Mouse (Mus musculus): Measurements from ENCODE around the gene Cebpa. TPM values are rescaled to one million over a fixed set of nuclear protein-coding genes. Genes with fewer than 3 reads are reported as not detected.

Cebpa gene
- polyA plus RNA-seq, 1 experiment from 2014 or later: 0.64 TPM

DNA sequence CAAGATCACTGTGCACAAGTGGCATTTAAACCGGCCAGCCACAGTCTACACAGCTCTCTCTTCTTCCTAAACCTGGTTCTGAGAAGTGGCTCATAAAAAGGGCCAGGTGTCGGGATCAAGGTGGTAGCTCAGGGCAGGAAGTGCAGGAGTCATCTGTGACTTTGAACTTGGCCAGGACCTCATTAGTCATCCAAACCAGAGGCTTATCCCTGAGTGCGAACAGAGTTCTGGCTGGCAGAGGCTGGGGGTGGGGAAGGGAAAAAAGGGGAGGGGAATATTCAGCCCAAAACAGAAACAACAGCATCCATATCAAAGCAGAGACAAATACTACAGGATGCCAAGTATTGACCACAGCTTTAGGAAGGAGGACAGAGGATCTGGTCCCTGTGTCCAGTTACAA lies 11.5 kb upstream of the Cebpa start:
- Histone ChIP-seq H3K9ac (replicated peaks) (no peak overlapping the region), H3K4me2 (replicated peaks) (no peak overlapping the region), H3K4me3 (no peak overlapping the region), H3K9me3 (no peaks in the 10 kb centered on the region), H3K27me3 (no peaks in the 10 kb centered on the region), H3K36me3 (no peaks in the 10 kb centered on the region), H3K27ac (replicated peaks) (no peak overlapping the region), H3K4me1 (no peaks in the 10 kb centered on the region)
- no peak for ATAC-seq (replicated peaks)
- WGBS: 25% methylated on average over 3 of the region's 3 CpGs

DNA sequence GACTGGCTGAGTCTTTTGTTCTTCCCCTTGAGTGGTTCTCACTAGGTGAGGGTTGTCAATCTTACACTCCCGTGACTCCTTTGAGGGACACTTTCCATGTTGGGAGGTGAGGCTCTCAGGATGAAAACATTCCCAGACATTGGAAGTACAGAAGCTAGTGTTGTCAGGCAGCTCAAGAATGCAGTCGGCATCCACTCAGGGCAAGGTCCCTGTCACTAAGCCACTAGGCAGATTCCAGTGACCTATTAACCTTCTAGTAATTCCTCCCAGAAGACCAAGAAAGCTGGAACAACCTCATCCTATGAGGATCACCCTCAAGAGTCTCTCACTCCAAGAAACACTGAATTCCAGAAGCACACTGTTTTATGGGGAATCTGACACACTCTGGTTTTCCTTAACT lies 11.0 kb upstream of the Cebpa start:
- no peaks in the 10 kb centered on the region for H3K9me3 ChIP-seq
- no peak overlapping the region for H3K27ac ChIP-seq (replicated peaks)
- no peak overlapping the region for H3K9ac ChIP-seq (replicated peaks)
- 27% methylated on average over 2 of the region's 2 CpGs for WGBS
- H3K4me2 ChIP-seq (replicated peaks): no peak overlapping the region
- H3K4me1 ChIP-seq: no peaks in the 10 kb centered on the region
- no peak for ATAC-seq (replicated peaks)
- no peak overlapping the region for H3K4me3 ChIP-seq
- H3K27me3 ChIP-seq: no peaks in the 10 kb centered on the region
- H3K36me3 ChIP-seq: no peaks in the 10 kb centered on the region

DNA sequence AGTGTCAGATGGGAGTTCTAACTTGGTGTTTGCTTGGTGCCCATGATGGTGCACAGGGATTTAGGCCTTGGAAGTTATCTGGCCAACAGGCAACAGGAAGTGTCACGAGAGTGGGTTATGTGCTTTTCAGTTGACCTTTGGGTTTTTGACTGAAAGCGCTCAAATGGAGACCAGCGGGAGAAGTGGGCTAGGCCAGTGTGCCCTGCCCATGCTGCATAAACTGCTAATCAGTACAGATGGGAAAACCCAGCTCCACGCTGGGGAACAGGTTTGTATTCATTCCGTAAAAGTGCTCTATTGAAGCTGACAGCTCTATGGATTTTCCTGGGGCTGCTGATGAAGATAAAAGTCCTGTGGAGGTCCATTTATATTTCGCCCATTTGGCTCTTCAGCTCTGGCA lies 10.4 kb upstream of the Cebpa start:
- ATAC-seq (replicated peaks): no peak
- no peak overlapping the region for H3K27ac ChIP-seq (replicated peaks)
- no peak overlapping the region for H3K4me3 ChIP-seq
- H3K4me1 ChIP-seq: no peaks in the 10 kb centered on the region
- H3K9ac ChIP-seq (replicated peaks): no peak overlapping the region
- H3K36me3 ChIP-seq: no peaks in the 10 kb centered on the region
- H3K27me3 ChIP-seq: no peaks in the 10 kb centered on the region
- WGBS: 73% methylated on average over 6 of the region's 6 CpGs
- no peak overlapping the region for H3K4me2 ChIP-seq (replicated peaks)
- H3K9me3 ChIP-seq: no peaks in the 10 kb centered on the region

DNA sequence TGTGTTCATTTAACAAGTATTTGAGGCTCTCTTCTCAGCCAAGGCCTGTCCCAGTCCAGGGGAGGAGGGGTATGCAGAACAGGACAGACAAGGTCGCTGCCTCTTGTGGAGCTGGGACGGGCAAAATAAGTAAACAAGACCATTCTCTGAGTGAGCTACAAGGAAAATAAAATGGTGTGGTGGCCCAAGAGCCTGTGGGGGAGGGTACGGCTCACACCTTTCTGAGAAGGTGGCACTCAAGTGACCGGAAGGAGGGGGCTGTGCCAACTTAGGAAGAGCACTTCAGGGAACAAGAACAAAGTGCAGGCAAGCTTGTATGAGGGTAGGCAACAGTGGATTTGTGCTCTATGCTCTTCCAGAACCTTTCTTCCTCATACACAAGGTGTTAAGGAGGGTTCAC lies 6.0 kb upstream of the Cebpa start:
- no peak for ATAC-seq (replicated peaks)
- Histone ChIP-seq H3K9ac (replicated peaks) (no peak overlapping the region), H3K4me1 (peaks cover 7% of the 10 kb centered on the region), H3K36me3 (no peaks in the 10 kb centered on the region), H3K27me3 (peaks cover 25% of the 10 kb centered on the region), H3K9me3 (no peaks in the 10 kb centered on the region), H3K27ac (replicated peaks) (no peak overlapping the region), H3K4me3 (no peak overlapping the region), H3K4me2 (replicated peaks) (no peak overlapping the region)
- WGBS: 61% methylated on average over 4 of the region's 4 CpGs

DNA sequence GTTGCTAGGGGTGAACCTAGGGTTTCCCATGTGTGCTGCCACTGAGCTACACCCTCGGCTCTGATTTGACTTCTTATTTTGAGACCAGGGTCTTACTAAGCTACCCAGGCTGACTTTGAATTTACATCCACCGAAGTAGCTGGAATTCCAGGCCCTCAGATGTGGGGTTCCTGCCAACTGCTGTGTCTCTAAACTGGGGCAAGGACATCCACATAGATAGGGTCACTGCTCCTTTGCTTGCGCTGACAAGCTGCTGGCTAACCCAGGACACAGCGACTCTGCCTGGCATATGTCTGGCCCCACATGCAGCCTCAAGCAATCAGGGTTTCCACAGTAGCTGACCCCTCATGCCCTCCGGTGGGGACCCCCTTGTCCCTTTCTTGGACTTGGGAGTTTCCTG lies 5.4 kb upstream of the Cebpa start:
- 75% methylated on average over 5 of the region's 5 CpGs for WGBS
- no peak for ATAC-seq (replicated peaks)
- Histone ChIP-seq H3K4me1 (peaks cover 13% of the 10 kb centered on the region), H3K9ac (replicated peaks) (no peak overlapping the region), H3K9me3 (no peaks in the 10 kb centered on the region), H3K4me3 (no peak overlapping the region), H3K27ac (replicated peaks) (no peak overlapping the region), H3K36me3 (no peaks in the 10 kb centered on the region), H3K4me2 (replicated peaks) (no peak overlapping the region), H3K27me3 (peaks cover 26% of the 10 kb centered on the region)

DNA sequence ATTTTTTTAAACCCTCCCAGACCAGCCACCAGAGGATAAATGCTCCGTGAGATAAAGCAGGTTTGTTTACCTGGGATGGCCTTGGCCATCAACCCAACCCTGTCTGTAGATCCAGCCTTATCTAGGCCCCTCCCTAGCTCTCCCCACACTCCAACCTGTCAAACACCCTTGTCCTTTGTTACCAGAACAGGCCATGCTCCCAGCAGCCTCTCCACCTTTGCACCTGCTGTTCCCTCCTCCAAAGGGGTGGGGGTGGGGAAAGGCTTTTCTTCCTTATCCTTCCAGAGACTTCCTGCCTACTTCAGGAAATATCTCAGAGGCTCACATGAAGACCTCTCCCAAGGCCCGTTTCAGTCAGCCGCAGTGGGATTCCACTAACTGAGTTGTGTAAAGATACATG lies 2.6 kb upstream of the Cebpa start:
- H3K9ac ChIP-seq (replicated peaks): no peak overlapping the region
- H3K27me3 ChIP-seq: peaks cover 51% of the 10 kb centered on the region
- no peaks in the 10 kb centered on the region for H3K9me3 ChIP-seq
- H3K27ac ChIP-seq (replicated peaks): no peak overlapping the region
- no peak overlapping the region for H3K4me3 ChIP-seq
- peaks cover 31% of the 10 kb centered on the region for H3K4me1 ChIP-seq
- H3K36me3 ChIP-seq: no peaks in the 10 kb centered on the region
- no peak overlapping the region for H3K4me2 ChIP-seq (replicated peaks)
- WGBS: 60% methylated on average over 3 of the region's 3 CpGs
- ATAC-seq (replicated peaks): no peak

DNA sequence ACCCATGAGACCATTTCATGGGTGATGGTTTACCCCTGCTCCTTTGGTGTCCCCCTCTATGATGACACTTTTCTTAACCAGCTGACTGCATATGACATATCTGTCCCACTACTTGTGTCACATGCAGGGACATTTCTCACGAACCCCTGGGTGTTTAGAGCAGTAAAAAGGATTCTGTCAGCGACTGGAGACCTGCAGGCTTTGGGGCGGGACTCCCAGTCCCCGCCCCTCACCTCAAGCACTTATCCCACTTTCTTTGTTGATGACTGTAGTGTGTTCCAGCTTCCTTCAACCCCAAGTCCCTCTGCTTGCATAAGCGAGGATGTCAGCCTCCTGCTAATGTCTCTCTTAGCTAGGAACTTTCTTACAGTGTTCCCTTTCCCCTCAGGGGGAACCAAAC lies 2.0 kb upstream of the Cebpa start:
- WGBS: 45% methylated on average over 5 of the region's 5 CpGs
- H3K4me1 ChIP-seq: peaks cover 31% of the 10 kb centered on the region
- H3K36me3 ChIP-seq: no peaks in the 10 kb centered on the region
- no peak overlapping the region for H3K4me2 ChIP-seq (replicated peaks)
- H3K9me3 ChIP-seq: no peaks in the 10 kb centered on the region
- H3K9ac ChIP-seq (replicated peaks): no peak overlapping the region
- H3K27ac ChIP-seq (replicated peaks): no peak overlapping the region
- no peak overlapping the region for H3K4me3 ChIP-seq
- H3K27me3 ChIP-seq: peaks cover 54% of the 10 kb centered on the region
- no peak for ATAC-seq (replicated peaks)

DNA sequence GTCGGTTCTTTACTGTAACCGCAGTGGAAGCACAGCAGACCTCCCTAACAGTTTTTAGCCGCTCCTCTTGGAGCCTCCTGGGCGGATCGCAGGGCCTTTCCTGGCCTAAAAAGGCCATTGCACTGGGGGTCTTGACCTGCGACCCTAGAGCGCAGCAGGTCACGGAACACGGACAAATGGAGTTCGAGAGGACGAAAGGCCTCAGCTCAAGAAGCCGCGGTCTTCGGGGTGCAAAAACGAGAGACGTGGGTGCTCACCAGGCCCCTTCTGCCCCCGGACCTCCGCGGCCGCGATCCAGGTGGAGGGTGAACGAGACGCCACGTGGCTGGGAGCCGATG lies 1.4 kb upstream of the Cebpa start:
- H3K36me3 ChIP-seq: no peaks in the 10 kb centered on the region
- no peak overlapping the region for H3K27ac ChIP-seq (replicated peaks)
- peaks cover 60% of the 10 kb centered on the region for H3K27me3 ChIP-seq
- peak overlapping the region; percentile 99 for H3K4me2 ChIP-seq (replicated peaks)
- H3K4me1 ChIP-seq: peaks cover 31% of the 10 kb centered on the region
- no peak for ATAC-seq (replicated peaks)
- no peaks in the 10 kb centered on the region for H3K9me3 ChIP-seq
- peak overlapping the region; percentile 61 for H3K4me3 ChIP-seq
- H3K9ac ChIP-seq (replicated peaks): peak overlapping the region; percentile 52; the same call in 1 of the 2 replicates
- under 1% methylated on average over 25 of the region's 25 CpGs for WGBS

DNA sequence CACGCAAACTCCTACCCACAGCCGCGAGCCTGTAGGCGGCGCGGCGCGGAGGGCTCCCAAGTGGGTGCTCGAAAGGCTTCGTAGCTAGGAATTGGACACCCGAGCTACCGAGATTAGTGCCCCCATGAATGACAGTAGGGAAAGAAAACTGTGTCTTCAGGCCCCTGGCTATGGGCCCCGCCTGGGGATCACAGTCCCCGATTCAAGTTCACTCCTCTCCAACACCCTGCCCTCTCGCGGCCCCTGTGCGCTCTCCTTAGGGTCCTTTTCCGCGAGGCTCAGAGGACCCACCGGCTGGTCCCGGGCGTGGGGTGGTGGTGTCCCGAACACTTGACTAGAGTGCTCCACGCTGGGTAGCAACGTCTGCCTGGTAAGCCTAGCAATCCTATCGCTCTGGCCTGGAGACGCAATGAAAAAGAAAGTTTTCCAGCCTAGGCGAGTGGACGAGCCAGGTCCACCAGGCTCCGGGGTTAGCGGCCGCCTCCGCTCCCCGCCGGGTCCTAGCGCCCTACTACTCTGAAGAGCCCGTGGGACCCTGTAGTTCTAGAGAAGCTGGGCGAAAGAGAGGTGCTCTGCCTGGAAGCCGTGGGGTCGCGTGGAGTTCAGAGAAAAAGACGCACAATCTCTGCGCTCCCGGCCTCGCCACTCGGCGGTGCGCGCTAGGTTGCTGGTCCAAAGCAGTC lies 853 bp upstream of the Cebpa start:
- H3K4me1 ChIP-seq: peaks cover 31% of the 10 kb centered on the region
- WGBS: under 1% methylated on average over 49 of the region's 49 CpGs
- no peak overlapping the region for H3K27ac ChIP-seq (replicated peaks)
- no peaks in the 10 kb centered on the region for H3K36me3 ChIP-seq
- H3K27me3 ChIP-seq: peaks cover 61% of the 10 kb centered on the region
- H3K9ac ChIP-seq (replicated peaks): peak overlapping the region; percentile 52
- peak overlapping the region; percentile 99 for H3K4me2 ChIP-seq (replicated peaks)
- H3K9me3 ChIP-seq: no peaks in the 10 kb centered on the region
- peak; percentile 65 for ATAC-seq (replicated peaks)
- H3K4me3 ChIP-seq: peak overlapping the region; percentile 61

DNA sequence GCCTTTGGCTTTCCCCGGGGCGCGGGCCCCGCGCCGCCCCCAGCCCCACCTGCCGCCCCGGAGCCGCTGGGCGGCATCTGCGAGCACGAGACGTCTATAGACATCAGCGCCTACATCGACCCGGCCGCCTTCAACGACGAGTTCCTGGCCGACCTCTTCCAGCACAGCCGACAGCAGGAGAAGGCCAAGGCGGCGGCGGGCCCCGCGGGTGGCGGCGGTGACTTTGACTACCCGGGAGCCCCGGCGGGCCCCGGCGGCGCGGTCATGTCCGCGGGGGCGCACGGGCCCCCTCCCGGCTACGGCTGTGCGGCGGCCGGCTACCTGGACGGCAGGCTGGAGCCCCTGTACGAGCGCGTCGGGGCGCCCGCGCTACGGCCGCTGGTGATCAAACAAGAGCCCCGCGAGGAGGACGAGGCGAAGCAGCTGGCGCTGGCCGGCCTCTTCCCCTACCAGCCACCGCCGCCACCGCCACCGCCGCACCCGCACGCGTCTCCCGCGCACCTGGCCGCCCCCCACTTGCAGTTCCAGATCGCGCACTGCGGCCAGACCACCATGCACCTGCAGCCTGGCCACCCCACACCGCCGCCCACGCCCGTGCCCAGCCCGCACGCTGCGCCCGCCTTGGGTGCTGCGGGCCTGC lies 533 bp downstream of the Cebpa start:
- peak overlapping the region; percentile 61 for H3K4me3 ChIP-seq
- H3K9ac ChIP-seq (replicated peaks): peak overlapping the region; percentile 52

DNA sequence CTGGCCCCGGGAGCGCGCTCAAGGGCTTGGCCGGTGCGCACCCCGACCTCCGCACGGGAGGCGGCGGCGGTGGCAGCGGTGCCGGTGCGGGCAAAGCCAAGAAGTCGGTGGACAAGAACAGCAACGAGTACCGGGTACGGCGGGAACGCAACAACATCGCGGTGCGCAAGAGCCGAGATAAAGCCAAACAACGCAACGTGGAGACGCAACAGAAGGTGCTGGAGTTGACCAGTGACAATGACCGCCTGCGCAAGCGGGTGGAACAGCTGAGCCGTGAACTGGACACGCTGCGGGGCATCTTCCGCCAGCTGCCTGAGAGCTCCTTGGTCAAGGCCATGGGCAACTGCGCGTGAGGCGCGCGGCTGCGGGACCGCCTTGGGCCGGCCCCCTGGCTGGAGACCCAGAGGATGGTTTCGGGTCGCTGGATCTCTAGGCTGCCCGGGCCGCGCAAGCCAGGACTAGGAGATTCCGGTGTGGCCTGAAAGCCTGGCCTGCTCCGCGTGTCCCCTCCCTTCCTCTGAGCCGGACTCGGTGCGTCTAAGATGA lies 1.1 kb downstream of the Cebpa start:
- WGBS: under 1% methylated on average over 53 of the region's 53 CpGs
- H3K4me2 ChIP-seq (replicated peaks): peak overlapping the region; percentile 99
- peaks cover 36% of the 10 kb centered on the region for H3K4me1 ChIP-seq
- H3K9me3 ChIP-seq: no peaks in the 10 kb centered on the region
- peak overlapping the region; percentile 61 for H3K4me3 ChIP-seq
- no peaks in the 10 kb centered on the region for H3K36me3 ChIP-seq
- peak overlapping the region; percentile 52 for H3K9ac ChIP-seq (replicated peaks)
- no peak for ATAC-seq (replicated peaks)
- no peak overlapping the region for H3K27ac ChIP-seq (replicated peaks)
- peaks cover 61% of the 10 kb centered on the region for H3K27me3 ChIP-seq

More for the DNA sequence above, 533 bp downstream of the Cebpa start:
- under 1% methylated on average over 81 of the region's 83 CpGs for WGBS
- Histone ChIP-seq H3K27me3 (peaks cover 61% of the 10 kb centered on the region), H3K36me3 (no peaks in the 10 kb centered on the region), H3K4me2 (replicated peaks) (peak overlapping the region; percentile 99), H3K9me3 (no peaks in the 10 kb centered on the region), H3K4me1 (peaks cover 36% of the 10 kb centered on the region), H3K27ac (replicated peaks) (no peak overlapping the region)
- ATAC-seq (replicated peaks): peak; percentile 1; the same call in 1 of the 2 replicates

DNA sequence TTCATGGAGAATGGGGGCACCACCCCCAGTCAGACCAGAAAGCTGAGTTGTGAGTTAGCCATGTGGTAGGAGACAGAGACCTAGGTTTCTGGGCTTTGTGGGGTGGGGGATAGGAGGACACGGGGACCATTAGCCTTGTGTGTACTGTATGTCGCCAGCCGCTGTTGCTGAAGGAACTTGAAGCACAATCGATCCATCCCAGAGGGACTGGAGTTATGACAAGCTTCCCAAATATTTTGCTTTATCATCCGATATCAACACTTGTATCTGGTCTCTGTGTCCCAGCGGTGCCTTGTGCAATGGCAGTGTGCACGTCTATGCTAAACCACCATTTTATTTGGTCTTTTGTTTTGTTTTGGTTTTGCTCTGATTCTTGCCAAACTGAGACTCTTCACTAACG lies 2.1 kb downstream of the Cebpa start:
- Histone ChIP-seq H3K9me3 (no peaks in the 10 kb centered on the region), H3K4me1 (peaks cover 36% of the 10 kb centered on the region), H3K4me2 (replicated peaks) (no peak overlapping the region), H3K27ac (replicated peaks) (no peak overlapping the region), H3K4me3 (no peak overlapping the region), H3K27me3 (peaks cover 55% of the 10 kb centered on the region), H3K36me3 (no peaks in the 10 kb centered on the region), H3K9ac (replicated peaks) (no peak overlapping the region)
- 38% methylated on average over 8 of the region's 8 CpGs for WGBS
- no peak for ATAC-seq (replicated peaks)

Measured in forebrain, embryonic 15.5 days (tissue).